Mouse (Mus musculus) naive thymus-derived CD4-positive, alpha-beta T cell, adult 2 months (primary cell): ENCODE measurements around the gene Nufip2.
A peak's percentile ranks its signal among the peaks of the same experiment; 100 is the strongest.

ENCODE experiments used
- DNase-seq: peaks from one replicate; pipeline ENCODE4 v3.0.0-alpha.2; 2011; ENCODE audit warnings: low read depth

The Nufip2 gene

DNA sequence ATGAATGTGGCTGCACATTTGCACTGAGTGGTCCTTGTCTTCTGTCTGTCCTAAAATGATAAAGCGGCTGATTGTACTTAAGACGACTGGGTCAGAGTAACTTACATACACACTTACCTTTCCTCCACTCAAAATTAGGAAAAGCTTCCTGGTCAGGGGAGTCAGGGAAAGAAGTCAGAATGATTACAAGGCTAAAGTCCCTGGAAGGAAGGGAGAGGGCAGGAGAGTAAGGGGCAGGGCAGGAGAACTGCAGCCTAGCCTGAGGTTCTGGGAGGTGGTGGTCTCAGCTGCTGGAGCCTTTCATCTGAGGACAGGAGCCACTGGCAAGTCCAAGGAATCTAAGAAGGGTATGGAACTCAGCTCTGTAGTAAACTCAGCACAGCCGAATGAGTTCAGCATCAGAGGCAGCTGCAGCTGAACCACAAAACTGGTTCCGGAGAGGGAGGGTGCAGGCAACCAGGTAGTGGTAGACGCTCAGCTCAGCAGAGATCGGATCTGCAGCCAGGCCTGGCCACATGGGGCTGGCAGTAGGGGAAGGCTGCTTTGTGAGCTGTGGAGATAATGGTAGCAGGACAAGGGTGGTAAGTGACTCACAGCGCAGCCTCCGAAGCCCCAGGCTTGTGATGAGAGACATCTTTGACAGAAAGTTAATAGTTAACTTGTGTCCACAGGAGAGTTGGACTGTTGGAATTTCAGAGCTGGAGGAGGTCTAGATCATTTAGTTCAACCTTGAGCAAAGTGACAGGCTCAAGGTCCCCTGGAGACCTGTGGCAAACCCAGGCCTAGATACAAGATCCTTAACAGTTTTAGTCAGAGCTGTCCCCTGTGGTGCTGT lies 86.1 kb downstream of the Nufip2 start:
- DNase-seq: peak; percentile 52

DNA sequence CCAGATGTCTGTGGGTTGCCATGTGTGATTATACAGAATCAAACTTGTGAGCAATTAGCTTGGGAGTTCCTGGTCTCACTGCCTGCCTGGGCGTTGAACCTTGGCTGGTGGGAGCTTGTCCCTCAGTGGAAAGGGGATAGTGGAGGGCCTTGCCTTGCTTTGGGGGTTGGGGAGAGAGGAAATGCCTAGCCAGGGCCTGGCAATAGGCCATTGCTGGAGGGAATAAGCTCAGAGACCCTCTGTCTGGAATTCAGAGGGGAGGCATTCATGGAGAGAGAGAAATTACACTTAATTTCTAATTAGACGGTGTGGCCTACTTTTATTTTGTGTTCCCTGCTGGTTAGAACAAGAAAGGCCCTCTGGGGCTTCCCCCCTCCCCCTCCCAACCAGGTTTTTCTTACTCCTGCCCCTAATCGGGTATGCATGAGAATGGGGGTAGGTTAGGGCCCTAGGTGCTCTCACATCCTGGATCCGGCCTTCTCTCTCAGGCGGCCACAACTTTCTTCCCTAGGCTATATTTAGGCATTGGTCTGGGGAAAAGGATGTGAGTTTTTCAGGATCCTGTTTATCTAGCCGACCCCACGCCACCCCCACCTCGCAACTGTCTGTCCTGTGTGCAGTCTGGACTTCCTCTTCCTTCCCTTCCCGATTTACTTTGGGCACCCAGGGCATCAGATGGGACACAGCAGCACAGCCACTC lies 89.9 kb downstream of the Nufip2 start:
- DNase-seq: no peak

DNA sequence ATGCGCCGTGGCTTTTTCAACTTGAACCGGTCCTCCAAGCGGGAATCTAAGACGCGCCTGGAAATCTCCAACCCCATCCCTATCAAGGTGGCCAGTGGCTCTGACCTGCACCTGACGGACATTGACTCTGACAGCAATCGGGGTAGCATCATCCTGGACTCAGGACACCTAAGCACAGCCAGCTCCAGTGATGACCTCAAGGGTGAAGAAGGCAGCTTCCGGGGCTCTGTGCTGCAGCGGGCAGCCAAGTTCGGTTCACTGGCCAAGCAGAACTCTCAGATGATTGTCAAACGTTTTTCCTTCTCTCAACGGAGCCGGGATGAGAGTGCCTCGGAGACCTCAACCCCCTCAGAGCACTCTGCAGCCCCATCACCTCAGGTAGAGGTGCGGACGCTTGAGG lies 91.5 kb downstream of the Nufip2 start:
- no peak for DNase-seq

DNA sequence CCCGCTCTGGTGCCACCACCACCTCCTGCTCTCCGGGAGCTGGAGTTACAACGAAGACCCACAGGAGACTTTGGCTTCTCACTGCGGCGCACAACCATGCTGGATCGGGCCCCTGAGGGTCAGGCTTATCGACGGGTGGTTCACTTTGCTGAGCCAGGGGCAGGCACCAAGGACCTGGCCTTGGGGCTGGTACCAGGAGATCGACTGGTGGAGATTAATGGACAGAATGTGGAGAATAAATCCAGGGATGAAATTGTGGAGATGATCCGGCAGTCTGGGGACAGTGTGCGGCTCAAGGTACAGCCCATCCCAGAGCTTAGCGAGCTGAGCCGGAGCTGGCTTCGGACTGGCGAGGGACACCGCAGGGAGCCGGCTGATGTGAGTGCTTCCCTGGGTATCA lies 92.0 kb downstream of the Nufip2 start:
- no peak for DNase-seq

DNA sequence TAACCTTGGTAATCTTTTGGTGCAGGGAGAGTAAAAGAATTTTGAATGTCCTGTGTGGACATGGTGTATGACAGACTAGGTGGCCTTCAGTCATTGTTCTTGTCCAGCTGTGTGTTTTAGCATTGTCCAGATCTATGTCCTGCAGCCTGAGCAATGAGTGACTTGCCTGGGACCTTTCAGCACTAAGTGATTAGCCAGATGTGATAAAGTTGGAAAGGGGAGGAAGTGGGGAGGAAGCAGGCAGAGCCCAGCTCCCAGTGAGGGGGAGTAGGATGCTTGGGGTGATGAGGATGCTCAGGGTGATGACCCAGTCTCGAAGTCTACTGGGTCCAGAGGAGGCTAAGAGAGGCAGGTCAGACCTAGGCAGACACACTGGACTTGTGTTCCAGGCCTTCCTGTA lies 93.3 kb downstream of the Nufip2 start:
- no peak for DNase-seq

DNA sequence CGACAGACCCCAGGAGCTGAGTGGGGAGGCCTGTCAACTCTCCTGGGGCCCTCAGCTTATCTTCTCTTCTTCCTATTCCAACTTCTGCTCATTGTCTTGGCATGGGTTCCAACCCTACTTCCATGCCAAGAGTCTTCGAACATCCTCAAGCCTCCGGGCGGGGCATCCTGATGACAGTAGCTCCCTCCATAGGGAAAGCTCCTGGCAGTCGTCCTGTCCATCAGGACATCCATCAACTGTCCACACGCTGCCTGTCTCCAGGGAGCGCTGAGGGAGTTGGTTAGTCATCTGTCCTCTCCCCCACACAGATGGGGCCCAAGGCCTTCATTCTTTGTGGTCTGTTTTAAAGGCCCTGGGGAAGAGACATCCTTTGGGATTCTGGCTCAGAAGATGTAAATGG lies 95.1 kb downstream of the Nufip2 start:
- no peak for DNase-seq

DNA sequence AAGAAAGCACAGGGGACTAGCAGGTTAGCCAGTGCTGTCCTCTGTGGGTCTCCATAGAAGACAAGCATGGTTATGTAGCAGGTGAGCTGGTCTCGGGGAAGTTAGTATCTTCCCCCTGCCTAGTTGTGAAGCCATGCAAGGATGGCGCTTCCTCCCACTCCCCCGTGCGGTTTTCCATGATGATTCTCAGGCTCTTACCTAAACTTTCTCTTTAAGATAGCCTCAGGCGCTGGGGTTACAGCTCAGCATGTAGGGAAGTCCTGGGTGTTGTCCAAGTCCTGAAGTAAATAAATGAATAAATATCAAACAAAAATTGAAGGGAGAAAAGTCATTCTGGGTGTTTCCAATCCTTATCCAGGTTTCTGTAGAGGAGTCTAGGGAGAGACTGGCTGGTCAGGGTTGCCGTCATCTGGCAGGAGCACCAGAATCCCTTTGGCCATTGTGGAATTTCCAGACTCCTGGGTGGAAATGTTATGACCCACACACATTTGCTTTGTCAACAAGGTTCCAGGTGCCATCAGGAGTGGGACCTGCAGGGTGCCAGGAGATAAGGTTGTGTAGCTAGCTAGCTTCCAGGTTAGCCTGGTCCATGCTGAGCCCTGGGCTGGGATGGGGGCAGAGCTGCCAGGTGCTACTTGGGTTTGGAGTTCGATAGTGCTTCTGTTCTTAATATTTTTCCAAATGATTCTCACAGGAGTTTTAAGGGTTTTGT lies 96.3 kb downstream of the Nufip2 start:
- DNase-seq: no peak

DNA sequence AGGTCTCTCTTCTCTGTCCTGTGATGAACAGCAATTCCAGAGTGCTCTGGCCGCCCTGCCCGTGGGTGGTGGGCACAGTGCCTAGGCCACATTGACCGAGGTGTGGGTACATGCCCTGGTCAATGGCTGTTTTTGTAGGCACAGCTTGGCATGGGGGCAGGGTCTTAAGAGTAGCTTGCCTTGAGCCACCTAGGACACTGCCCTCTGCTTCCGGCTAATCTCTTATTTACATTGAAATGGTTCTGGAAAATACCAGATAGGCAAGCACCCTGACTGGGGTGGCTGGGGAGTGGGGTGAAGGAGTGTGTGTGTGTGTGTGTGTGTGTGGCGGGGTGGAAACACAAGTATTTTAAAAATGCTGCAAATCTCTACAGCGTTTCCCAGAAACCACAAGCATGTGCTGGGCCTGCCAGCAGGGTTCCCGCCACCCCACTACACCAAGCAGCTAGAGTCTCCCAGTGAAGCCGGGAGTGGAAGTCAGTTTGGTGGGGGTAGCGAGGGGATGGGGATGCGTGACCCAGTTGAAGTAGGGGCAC lies 97.3 kb downstream of the Nufip2 start:
- DNase-seq: no peak

DNA sequence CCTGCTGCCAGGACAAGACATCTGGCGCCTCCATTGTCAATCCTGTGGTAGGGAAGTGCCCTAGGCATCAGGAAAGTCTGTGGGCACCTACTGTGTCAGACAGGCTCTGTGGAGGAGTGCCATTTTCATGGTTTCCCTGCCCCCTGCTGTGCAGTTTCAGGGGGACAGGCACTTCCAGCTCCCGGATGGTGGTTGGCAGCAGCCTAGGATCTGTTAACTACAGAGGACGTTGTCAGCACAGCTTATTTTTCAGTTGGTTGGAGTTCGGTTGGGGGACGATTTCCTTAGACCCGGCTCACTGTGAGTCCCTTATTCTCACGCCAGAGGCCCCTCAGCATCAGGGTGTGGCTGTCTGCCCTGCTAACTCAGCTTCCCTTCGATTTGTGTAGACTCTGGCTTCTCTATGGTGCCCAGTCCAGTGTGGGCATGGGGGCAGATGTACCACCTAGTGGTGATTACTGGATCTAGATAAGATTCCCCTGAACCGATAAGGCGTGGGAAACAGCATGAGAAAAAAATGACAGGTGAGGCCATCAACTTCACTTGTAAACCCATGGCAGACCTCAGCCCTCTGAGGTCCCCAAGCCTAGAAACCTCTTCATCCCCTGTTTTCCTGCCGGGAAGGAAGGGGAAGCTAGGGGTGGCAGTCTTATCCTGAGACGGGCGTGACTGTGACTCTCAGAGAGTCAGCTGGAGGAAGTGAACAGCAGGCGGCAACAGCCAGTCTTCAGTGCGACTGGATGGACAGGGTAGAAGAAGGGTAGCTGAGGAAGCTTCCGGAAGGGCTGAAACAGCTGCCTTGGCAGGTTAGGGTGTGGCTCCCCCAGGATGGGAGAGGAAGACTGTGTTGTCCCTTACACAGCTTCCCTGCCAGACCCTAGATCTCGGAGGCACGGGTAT lies 98.0 kb downstream of the Nufip2 start:
- peak; percentile 61 for DNase-seq

DNA sequence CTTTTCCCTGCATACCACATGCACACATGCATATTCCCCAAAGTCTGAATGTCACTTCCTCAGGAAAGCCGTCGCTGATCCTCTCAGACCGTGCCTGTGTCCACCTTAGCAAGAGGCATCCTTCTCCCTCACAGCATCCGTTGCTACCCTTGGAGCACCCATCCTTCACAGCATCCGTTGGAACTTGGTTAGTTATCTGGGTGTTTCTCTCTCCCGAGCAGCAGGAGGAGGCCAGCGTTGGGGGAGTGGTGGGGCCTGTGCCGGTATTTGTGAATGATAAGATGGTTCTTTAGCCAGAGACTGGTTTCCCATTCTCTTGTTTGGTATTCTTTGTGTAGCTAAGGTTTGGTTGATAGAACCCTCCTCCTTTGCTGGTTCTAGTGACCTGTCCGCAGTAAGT lies 98.9 kb downstream of the Nufip2 start:
- no peak for DNase-seq

DNA sequence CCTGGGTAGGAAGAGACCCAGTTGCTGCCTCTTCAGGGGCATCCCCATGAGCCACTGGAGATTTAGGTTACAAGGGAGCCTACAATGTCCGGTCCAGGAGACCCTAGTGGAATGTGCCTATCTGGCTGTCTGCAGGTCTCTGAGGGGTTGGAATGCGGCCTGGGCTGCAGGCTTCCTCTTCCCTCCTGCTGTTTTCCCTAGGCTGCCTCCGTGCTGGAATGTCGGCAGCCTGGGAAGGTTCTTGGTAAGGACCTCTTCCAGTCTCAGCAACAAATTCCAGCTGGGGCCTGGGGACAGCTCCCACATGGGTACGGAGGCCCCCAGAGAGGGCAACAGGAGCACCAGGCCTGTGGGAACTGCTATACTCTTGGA lies 99.4 kb downstream of the Nufip2 start:
- no peak for DNase-seq

DNA sequence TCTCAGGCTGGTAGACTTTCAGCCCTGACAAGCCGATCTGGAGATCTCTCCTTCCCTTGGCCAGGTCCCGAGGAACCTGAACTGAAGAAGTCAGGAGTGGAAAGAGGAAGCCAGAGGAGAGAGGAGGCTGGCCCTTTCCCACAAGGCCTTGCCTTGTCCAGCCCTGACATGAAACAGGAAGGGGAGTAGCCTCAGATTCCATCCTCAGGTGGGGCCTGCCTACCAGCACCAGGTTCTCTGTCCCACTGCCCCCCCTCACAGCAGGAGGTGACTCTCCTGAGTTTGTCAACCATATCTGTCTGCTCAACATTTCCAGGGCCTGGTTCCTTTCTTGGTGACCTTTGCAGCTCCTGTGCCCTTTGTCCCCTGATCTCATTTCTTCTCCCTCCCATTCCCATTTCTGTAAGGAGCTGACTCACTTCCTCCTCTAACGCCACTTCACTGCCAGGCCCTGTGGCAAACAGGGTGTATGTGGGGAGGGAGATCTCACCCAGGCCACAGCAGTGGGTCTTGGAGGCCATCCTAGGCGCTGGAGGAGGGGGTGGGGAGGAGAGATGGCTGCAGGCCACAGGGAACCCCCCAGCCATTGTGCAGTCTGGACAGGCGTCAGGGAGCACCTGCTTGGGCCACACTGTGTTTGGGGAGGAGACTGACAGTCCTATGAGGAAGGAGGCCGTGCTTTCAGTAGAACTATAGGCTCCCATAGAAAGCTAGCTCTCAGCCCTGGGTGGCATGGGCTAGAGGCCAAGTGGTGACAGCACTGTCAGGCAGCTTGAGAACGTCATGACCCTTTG lies 100.0 kb downstream of the Nufip2 start:
- no peak for DNase-seq

DNA sequence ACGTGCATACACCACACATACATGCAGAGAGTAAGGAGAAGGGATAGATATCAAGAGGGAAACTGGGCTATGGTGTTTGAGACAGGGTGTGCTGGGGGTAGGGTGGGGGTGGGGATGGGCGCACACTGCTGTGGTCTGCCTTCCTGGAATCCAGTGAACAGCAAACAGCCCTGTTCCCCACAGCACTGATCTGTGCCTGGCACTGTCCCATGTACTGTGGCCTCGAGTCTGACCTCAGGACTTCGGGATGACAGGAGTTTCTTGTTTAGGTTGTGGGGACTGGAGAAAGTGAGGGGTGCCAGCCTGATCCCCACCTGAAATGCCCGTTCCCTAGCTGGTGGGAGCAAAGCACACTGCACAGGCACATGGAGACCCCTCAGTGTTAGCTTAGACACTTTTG lies 101.8 kb downstream of the Nufip2 start, which contains the start of gene Gm10277:
TSS of gene Gm10277 (minus strand) at position 41 of the 400 bp plus-strand sequence.
- DNase-seq: no peak

DNA sequence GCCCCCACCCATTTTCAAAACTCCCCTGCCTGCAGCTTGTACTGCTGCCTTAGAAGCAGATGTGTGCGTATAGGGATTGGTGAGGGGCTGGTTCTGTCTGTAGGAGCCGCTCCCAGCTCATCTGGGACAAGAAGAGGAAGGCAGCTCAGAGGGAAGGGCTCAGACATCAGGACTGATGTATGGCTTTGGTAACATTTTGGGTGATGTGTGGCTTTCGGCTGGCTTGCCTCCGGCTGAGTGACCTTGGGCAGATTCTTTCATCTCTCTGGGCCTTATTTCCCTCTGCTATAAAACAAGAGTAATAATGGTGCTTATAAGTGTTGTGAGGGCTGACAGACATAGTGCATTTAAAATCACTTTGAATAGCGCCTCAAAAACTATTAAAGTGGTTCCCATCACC lies 103.6 kb downstream of the Nufip2 start:
- DNase-seq: no peak

DNA sequence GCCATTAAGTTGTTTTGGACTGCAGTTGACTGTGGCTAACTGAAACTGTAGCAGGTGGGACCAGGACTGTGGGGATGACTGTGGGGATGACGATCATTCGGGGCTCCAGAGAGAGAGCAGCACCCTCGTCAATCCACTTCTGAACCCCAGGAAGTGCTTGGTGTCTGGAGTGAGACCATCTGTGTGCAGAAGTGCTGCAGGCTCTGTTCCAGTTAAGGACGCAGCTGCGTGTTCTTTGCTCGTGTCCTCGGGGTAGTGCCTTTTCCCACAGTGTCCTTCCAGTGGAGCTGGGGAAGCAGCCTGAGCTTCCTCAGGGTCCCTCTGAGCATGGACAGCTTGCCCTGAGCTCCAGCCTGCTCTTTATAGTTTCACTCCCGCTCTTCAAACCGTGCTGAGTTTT lies 104.3 kb downstream of the Nufip2 start:
- peak; percentile 30 for DNase-seq

DNA sequence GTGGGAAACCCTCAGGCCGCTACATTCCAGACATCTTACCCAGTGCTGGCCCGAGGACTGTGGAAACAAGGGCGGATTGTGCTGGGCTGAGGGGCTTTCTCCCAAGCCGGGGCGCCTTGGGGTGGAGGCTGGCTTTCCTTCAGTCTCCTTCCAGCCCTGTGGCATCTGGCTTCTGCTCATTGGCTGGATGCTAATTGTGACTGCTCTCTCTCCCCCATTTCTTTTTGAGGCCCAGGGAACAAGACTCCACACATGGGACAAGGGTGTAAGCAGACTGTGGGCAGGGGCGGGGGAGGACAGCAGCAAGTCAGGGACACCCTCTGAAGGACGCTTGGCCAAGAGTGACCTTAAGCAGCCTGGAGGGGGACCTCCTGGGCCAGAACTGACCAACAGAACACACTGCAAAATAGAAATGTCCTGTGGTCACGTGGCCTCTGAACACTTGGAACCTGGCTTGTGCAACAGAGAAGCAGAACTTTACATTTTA lies 105.3 kb downstream of the Nufip2 start:
- peak; percentile 24 for DNase-seq
